10 mouse cellular contexts compared by ENCODE assay signal in genomic region chr7:46226253-46226652, GRCm38 (mm10). TPM values are rescaled to one million over a fixed set of nuclear protein-coding genes. Genes with fewer than 3 reads are reported as not detected.
DNase-seq lines count a peak whose midpoint lies in the region; ATAC-seq and TF ChIP-seq lines count a peak whose summit lies in the region.
"Had no signal": no experiment of that assay in that cellular context is flagged by ENCODE, and none has a peak within 500 bp of the region (broad histone marks: within the 10 kb centered on the region; RNA-seq: fewer than 3 reads in every experiment).

No protein-coding gene starts in this region.

- H3K9ac ChIP-seq in hindbrain, embryonic 14.5 days: no peak overlapping the region
- no peak overlapping the region for H3K9ac ChIP-seq in hindbrain, embryonic 16.5 days (ENCODE audit: low read depth, low read length)
- H3K9ac ChIP-seq: embryonic facial prominence, embryonic 12.5 days; liver, embryonic 13.5 days had no signal

- no peak for TF ChIP-seq POLR2A in cerebellum, adult 2 months (IDR thresholded peaks at IDR 0.05; ENCODE audit: borderline replicate concordance, insufficient read depth, low read length)

- no peaks in the 10 kb centered on the region for H3K27me3 ChIP-seq in hindbrain, embryonic 14.5 days (ENCODE audit: control insufficient read depth, insufficient read depth, low read length)
- no peaks in the 10 kb centered on the region for H3K27me3 ChIP-seq in hindbrain, embryonic 16.5 days (replicated peaks; ENCODE audit: control insufficient read depth, insufficient read depth, low read length)
- H3K27me3 ChIP-seq in G1E (ENCODE audit: insufficient read depth, low read length): peaks cover 10% of the 10 kb centered on the region; the same call in 1 of the 2 replicates
- H3K27me3 ChIP-seq in cerebellum, adult 2 months (ENCODE audit: control insufficient read depth, insufficient read depth, low read length): no peaks in the 10 kb centered on the region
- H3K27me3 ChIP-seq: liver, embryonic 13.5 days had no signal

- DNase-seq in hindbrain, embryonic 14.5 days (ENCODE audit: low spot score): peak; percentile 52
- DNase-seq in G1E (ENCODE audit: low spot score): peak; percentile 37
- DNase-seq in cerebellum, adult 2 months: peak; percentile 52 to 61
- peak; percentile 56 to 62 for DNase-seq in frontal cortex, postnatal 36 days (ENCODE audit: low spot score in 2 of 2)
- peak; percentile 63 to 80 for DNase-seq in left cerebral cortex, adult 18-20 months (ENCODE audit: low spot score in 2 of 2)
- peak; percentile 84 for DNase-seq in retina, embryonic 14.5 days (ENCODE audit: low spot score)
- DNase-seq: liver, embryonic 13.5 days had no signal

- no peak for ATAC-seq in hindbrain, embryonic 14.5 days (ENCODE audit: low FRiP score)
- no peak for ATAC-seq in hindbrain, embryonic 16.5 days
- no peak for ATAC-seq in G1E (ENCODE audit: extremely low read depth, insufficient number of reproducible peaks, low FRiP score, poor library complexity, severe bottlenecking)
- ATAC-seq in erythroid progenitor cell, adult 5-6 weeks (replicated peaks; ENCODE audit: low FRiP score, poor library complexity, severe bottlenecking): no peak

- H3K4me3 ChIP-seq in hindbrain, embryonic 14.5 days (replicated peaks; ENCODE audit: low read length): no peak overlapping the region
- H3K4me3 ChIP-seq in hindbrain, embryonic 16.5 days (ENCODE audit: low read length): no peak overlapping the region
- no peak overlapping the region for H3K4me3 ChIP-seq in G1E (ENCODE audit: low read depth, low read length)
- no peak overlapping the region for H3K4me3 ChIP-seq in cerebellum, adult 2 months (replicated peaks; ENCODE audit: insufficient read depth, low read depth, low read length)
- H3K4me3 ChIP-seq: embryonic facial prominence, embryonic 12.5 days; liver, embryonic 13.5 days had no signal

- WGBS in hindbrain, embryonic 14.5 days: 31% methylated on average over 7 of the region's 7 CpGs
- WGBS in hindbrain, embryonic 16.5 days: 32% methylated on average over 7 of the region's 7 CpGs
- WGBS in cerebellum, adult 2 months: 40% methylated on average over 7 of the region's 7 CpGs

- H3K36me3 ChIP-seq in hindbrain, embryonic 14.5 days (replicated peaks; ENCODE audit: control insufficient read depth, insufficient read depth): no peaks in the 10 kb centered on the region
- no peaks in the 10 kb centered on the region for H3K36me3 ChIP-seq in hindbrain, embryonic 16.5 days (ENCODE audit: control insufficient read depth, insufficient read depth, low read length)
- H3K36me3 ChIP-seq in G1E (replicated peaks): no peaks in the 10 kb centered on the region
- H3K36me3 ChIP-seq: embryonic facial prominence, embryonic 12.5 days; liver, embryonic 13.5 days had no signal

- no peaks in the 10 kb centered on the region for H3K4me1 ChIP-seq in hindbrain, embryonic 14.5 days (replicated peaks; ENCODE audit: control insufficient read depth, insufficient read depth, low read length)
- 0 out of 2 replicates have a peak, but pooled peaks cover 4% of the 10 kb centered on the region for H3K4me1 ChIP-seq in hindbrain, embryonic 16.5 days (ENCODE audit: control insufficient read depth, insufficient read depth, low read depth, low read length)
- H3K4me1 ChIP-seq in G1E (ENCODE audit: insufficient read depth, low read depth, low read length): no peaks in the 10 kb centered on the region
- peaks cover 3% of the 10 kb centered on the region; the same call in 1 of the 2 replicates for H3K4me1 ChIP-seq in cerebellum, adult 2 months (ENCODE audit: control insufficient read depth, insufficient read depth, low read length)
- H3K4me1 ChIP-seq: embryonic facial prominence, embryonic 12.5 days; liver, embryonic 13.5 days had no signal

- no peak overlapping the region for H3K4me2 ChIP-seq in hindbrain, embryonic 14.5 days (replicated peaks)
- no peak overlapping the region for H3K4me2 ChIP-seq in hindbrain, embryonic 16.5 days (ENCODE audit: low read length)
- H3K4me2 ChIP-seq: embryonic facial prominence, embryonic 12.5 days; liver, embryonic 13.5 days had no signal

- no peak overlapping the region for H3K27ac ChIP-seq in hindbrain, embryonic 14.5 days
- H3K27ac ChIP-seq in hindbrain, embryonic 16.5 days (ENCODE audit: low read depth, low read length): no peak overlapping the region
- H3K27ac ChIP-seq in cerebellum, adult 2 months (ENCODE audit: insufficient read depth, low read length): no peak overlapping the region
- H3K27ac ChIP-seq: embryonic facial prominence, embryonic 12.5 days; liver, embryonic 13.5 days had no signal

- H3K9me3 ChIP-seq in hindbrain, embryonic 14.5 days (ENCODE audit: control insufficient read depth, low read length): no peaks in the 10 kb centered on the region
- H3K9me3 ChIP-seq in hindbrain, embryonic 16.5 days (ENCODE audit: control insufficient read depth, low read length): no peaks in the 10 kb centered on the region
- H3K9me3 ChIP-seq in G1E (replicated peaks): no peaks in the 10 kb centered on the region
- H3K9me3 ChIP-seq: embryonic facial prominence, embryonic 12.5 days; liver, embryonic 13.5 days had no signal

- peak; percentile 62; the same call in 1 of the 2 replicates for TF ChIP-seq CTCF in G1E (IDR thresholded peaks at IDR 0.05; ENCODE audit: low read depth, low read length)
- TF ChIP-seq CTCF in cerebellum, adult 2 months (IDR thresholded peaks at IDR 0.05; ENCODE audit: borderline replicate concordance, insufficient read depth, low read depth, low read length): peak; percentile 74

RNA-seq across cellular contexts. Expression of gene Ush1c, which starts 12.1 kb away (rescaled TPM):
- 1.2 and 1.8 TPM in 2 replicates for polyA plus RNA-seq in hindbrain, embryonic 14.5 days (2014; fragmentation: Nextera tagmentation; extraction: Ambion mirVana)
- polyA plus RNA-seq in hindbrain, embryonic 16.5 days (2015; fragmentation: Nextera tagmentation; extraction: Ambion mirVana): 2.5 and 2.6 TPM in 2 replicates
- total RNA-seq in G1E (2014; fragmentation: Nextera tagmentation): not detected in 2 replicates
- total RNA-seq in G1E (2017): not detected in 2 replicates
- polyA plus RNA-seq in G1E (2012): not detected in 2 replicates
- 0.13 and 0.16 TPM in 2 replicates for polyA plus RNA-seq in cerebellum, adult 2 months (2012; rRNA removed)
- under 1 TPM in 1 of 2 experiments, not detected in 1; 0.28 TPM for total RNA-seq in left cerebral cortex, adult 18-20 months (2021)
- total RNA-seq in erythroid progenitor cell, adult 5-6 weeks (2015; ENCODE audit: low replicate concordance): not detected in 2 replicates
- not detected in 2 replicates for total RNA-seq in erythroid progenitor cell, adult 5-6 weeks (2017; ENCODE audit: low replicate concordance)
- polyA plus RNA-seq: liver, embryonic 13.5 days had no signal

RNA-seq across cellular contexts. Expression of gene Otog, which starts 14.5 kb away (rescaled TPM):
- 0.11 and 0.13 TPM in 2 replicates for polyA plus RNA-seq in hindbrain, embryonic 14.5 days (2014; fragmentation: Nextera tagmentation; extraction: Ambion mirVana)
- polyA plus RNA-seq in hindbrain, embryonic 16.5 days (2015; fragmentation: Nextera tagmentation; extraction: Ambion mirVana): 0.03 and 0.06 TPM in 2 replicates
- total RNA-seq in G1E (2014; fragmentation: Nextera tagmentation): not detected in 2 replicates
- total RNA-seq in G1E (2017): 0.05 and 0.06 TPM in 2 replicates
- not detected in 2 replicates for polyA plus RNA-seq in G1E (2012)
- 0.03 and 0.08 TPM in 2 replicates for polyA plus RNA-seq in cerebellum, adult 2 months (2012; rRNA removed)
- total RNA-seq in left cerebral cortex, adult 18-20 months (2021): under 1 TPM in 1 of 2 experiments, not detected in 1; 0.07 TPM
- total RNA-seq in erythroid progenitor cell, adult 5-6 weeks (2015; ENCODE audit: low replicate concordance): not detected in 2 replicates
- not detected in 2 replicates for total RNA-seq in erythroid progenitor cell, adult 5-6 weeks (2017; ENCODE audit: low replicate concordance)
- polyA plus RNA-seq: liver, embryonic 13.5 days had no signal

RNA-seq across cellular contexts. Expression of gene Abcc8, which starts 46.4 kb away (rescaled TPM):
- polyA plus RNA-seq in hindbrain, embryonic 14.5 days (2014; fragmentation: Nextera tagmentation; extraction: Ambion mirVana): 10.6 and 13.8 TPM in 2 replicates
- 12.0 and 13.6 TPM in 2 replicates for polyA plus RNA-seq in hindbrain, embryonic 16.5 days (2015; fragmentation: Nextera tagmentation; extraction: Ambion mirVana)
- total RNA-seq in G1E (2014; fragmentation: Nextera tagmentation): not detected in 2 replicates
- total RNA-seq in G1E (2017): 0.11 and 0.23 TPM in 2 replicates
- not detected in 2 replicates for polyA plus RNA-seq in G1E (2012)
- polyA plus RNA-seq in cerebellum, adult 2 months (2012; rRNA removed): 57.1 and 64.5 TPM in 2 replicates
- total RNA-seq in left cerebral cortex, adult 18-20 months (2021): 10 to 100 TPM; 34.8 to 39.2 TPM
- not detected in 2 replicates for total RNA-seq in erythroid progenitor cell, adult 5-6 weeks (2015; ENCODE audit: low replicate concordance)
- total RNA-seq in erythroid progenitor cell, adult 5-6 weeks (2017; ENCODE audit: low replicate concordance): not detected in 2 replicates

Comparison
In these comparisons a context has a peak if more than half of its experiments do, and no peak if none do; other contexts are left out.
1. RNA of gene Abcc8, which starts 46.4 kb away (polyA plus RNA-seq): 57.1 to 64.5 TPM in cerebellum, adult 2 months, 10.6 to 13.8 TPM in hindbrain, embryonic 14.5 days and 12.0 to 13.6 TPM in hindbrain, embryonic 16.5 days; not detected in G1E; every median in the first group is over 10 times any median in the second.
2. Peak in every context shown above with its lines, with median percentiles within 50 percentile points of each other: DNase-seq.